Mouse (Mus musculus) right cerebral cortex, postnatal 36 days (tissue): Measurements from ENCODE around the gene Gm5591.
"Not testable (repeated sequence)": the region's sequence is repeated elsewhere in the genome, so short reads cannot be mapped to it uniquely, and the experiment has no call there.

ENCODE experiments used
- DNase-seq, 2 experiments: peaks; one replicate each; pipeline ENCODE4 v3.0.0; 2022; ENCODE audit warnings: low spot score in 2 of 2, mixed read lengths in 1 of 2

The Gm5591 gene

DNA sequence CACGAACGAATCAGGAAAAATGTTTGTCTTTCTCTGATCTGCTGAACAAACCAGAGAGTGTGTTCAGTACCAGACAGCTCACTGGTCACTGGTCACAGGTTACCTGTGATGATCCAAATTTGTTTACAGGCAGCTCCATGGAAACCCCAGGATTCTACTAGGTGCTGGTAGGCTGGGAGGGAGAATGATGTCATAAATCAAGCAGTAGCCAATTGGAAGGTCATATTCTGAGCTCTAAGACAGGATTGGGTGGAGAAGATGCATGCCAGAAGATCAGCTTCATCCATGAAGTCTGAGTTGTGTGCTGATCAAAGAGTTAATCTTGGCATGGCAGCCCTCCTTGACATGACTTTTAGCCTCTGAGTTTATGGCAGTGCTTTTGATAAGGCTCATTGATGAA is at the start of gene Gm5591:
Gene Gm5591 (minus strand): TSS at position 101 of the 400 bp plus-strand sequence.
- not testable (repeated sequence) for DNase-seq

DNA sequence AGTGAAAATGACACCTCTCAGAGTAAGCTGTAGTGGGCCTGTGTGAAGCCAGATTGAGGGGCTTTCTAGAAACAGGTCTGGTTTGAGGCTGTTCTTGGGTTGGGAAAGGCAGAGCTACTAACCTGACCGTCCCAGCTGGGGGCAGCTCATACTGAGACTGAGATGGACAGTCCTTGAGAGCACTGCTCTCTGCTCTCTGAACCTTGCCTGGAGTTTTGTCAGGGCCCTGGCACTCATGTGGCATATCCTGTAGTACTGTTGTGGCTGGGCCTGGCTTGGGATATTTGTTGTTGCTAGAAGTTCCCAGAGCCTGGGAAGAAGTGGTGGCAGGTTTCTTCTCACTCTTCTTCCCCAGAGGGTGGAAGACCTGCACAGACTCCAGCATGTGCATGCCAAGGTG is 39.5 kb downstream of the Gm5591 start:
- not testable (repeated sequence) for DNase-seq
